12 mouse cellular contexts compared by ENCODE assay signal in the genomic region with DNA sequence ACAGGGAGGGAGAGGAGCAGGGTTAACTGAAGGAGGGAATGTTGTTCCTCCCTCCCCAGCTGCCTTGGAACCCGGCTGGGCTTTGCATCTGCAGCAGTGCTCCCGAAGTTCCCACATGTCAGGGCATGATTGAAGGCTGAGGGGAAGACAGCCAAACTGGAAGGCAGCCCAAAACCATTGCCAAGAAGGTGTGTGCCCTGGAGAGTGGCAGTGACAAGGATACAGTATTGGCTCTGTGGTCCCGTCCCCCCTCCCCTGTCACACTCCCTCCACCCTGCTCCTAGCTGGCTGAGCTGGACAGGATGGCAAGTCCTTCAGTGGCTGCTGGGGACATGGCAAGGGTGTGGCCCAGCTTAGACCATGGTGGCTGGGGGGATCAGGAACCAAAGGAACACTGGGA.
DNase-seq lines count a peak whose midpoint lies in the region; ATAC-seq and TF ChIP-seq lines count a peak whose summit lies in the region.
"Had no signal": no experiment of that assay in that cellular context is flagged by ENCODE, and none has a peak within 500 bp of the region (broad histone marks: within the 10 kb centered on the region; RNA-seq: fewer than 3 reads in every experiment).

No protein-coding gene starts in this region.

- H3K9me3 ChIP-seq in kidney, embryonic 16.5 days (ENCODE audit: low read length): no peaks in the 10 kb centered on the region
- no peaks in the 10 kb centered on the region for H3K9me3 ChIP-seq in MEL (replicated peaks; ENCODE audit: insufficient read depth, low read length)

- H3K27me3 ChIP-seq in kidney, adult 2 months (replicated peaks; ENCODE audit: control insufficient read depth, insufficient read depth, low read length): no peaks in the 10 kb centered on the region
- H3K27me3 ChIP-seq in kidney, embryonic 16.5 days (ENCODE audit: insufficient read depth, low read length): no peaks in the 10 kb centered on the region; the same call in 1 of the 2 replicates
- H3K27me3 ChIP-seq in MEL (ENCODE audit: control insufficient read depth in 1 of 2, insufficient read depth in 2 of 2, low read length in 2 of 2): peaks cover 0 to 2% of the 10 kb centered on the region in 2 experiments; a peak in 1 of 4 replicates

- H3K27ac ChIP-seq in kidney, adult 2 months (ENCODE audit: insufficient read depth, low read depth, low read length): no peak overlapping the region
- H3K27ac ChIP-seq in kidney, embryonic 16.5 days (ENCODE audit: low read length): no peak overlapping the region
- H3K27ac ChIP-seq in MEL (ENCODE audit: control insufficient read depth, low read depth, low read length): no peak overlapping the region

- WGBS in kidney, adult 2 months: 14% methylated on average over 3 of the region's 3 CpGs
- 43% methylated on average over 3 of the region's 3 CpGs for WGBS in kidney, embryonic 16.5 days

- no peak overlapping the region for H3K4me3 ChIP-seq in kidney, adult 2 months (ENCODE audit: insufficient read depth, low read depth, low read length)
- H3K4me3 ChIP-seq in kidney, embryonic 16.5 days (ENCODE audit: low read length): no peak overlapping the region
- H3K4me3 ChIP-seq in MEL (ENCODE audit: control insufficient read depth in 1 of 2, insufficient read depth in 1 of 2, low read depth in 2 of 2, low read length in 2 of 2): no peak overlapping the region

- TF ChIP-seq EP300 in MEL (IDR thresholded peaks at IDR 0.05; ENCODE audit: low read depth in 1 of 2, low read length in 2 of 2): no peak

- no peak for ATAC-seq in kidney, embryonic 16.5 days (ENCODE audit: low FRiP score, low TSS enrichment)

- intact Hi-C loops in left cerebral cortex, postnatal 14 days (cut with DNase I): no loop called here

- TF ChIP-seq CTCF in kidney, adult 2 months (conservative IDR thresholded peaks at IDR 0.05; ENCODE audit: insufficient read depth, insufficient read length, low read depth, low read length): no peak
- no peak for TF ChIP-seq CTCF in MEL (IDR thresholded peaks at IDR 0.05 in 2 of 3, conservative IDR thresholded peaks at IDR 0.05 in 1 of 3; ENCODE audit: control insufficient read depth in 1 of 3, insufficient read depth in 1 of 3, low read depth in 2 of 3, low read length in 3 of 3, poor library complexity in 1 of 3, severe bottlenecking in 1 of 3)

- H3K4me1 ChIP-seq in kidney, adult 2 months (ENCODE audit: control insufficient read depth, insufficient read depth, low read length): no peaks in the 10 kb centered on the region
- H3K4me1 ChIP-seq in kidney, embryonic 16.5 days (ENCODE audit: insufficient read depth, low read length): no peaks in the 10 kb centered on the region
- H3K4me1 ChIP-seq in MEL (ENCODE audit: control insufficient read depth in 1 of 2, insufficient read depth in 2 of 2, low read length in 2 of 2): peaks cover 0 to 9% of the 10 kb centered on the region in 2 experiments; a peak in 3 of 4 replicates

- no peak overlapping the region for H3K9ac ChIP-seq in kidney, embryonic 16.5 days (replicated peaks; ENCODE audit: low read length)
- H3K9ac ChIP-seq in MEL (ENCODE audit: control insufficient read depth, low read depth, low read length, poor library complexity, severe bottlenecking): no peak overlapping the region

- no peaks in the 10 kb centered on the region for H3K79me2 ChIP-seq in MEL (ENCODE audit: control insufficient read depth, insufficient read depth, low read length, poor library complexity)

- peak; percentile 16 to 41 for DNase-seq in cerebellum, postnatal 14 days
- DNase-seq in cerebellum, adult 9-10 months: no peak
- DNase-seq in kidney, adult 2 months: peak; percentile 32
- peak; percentile 10 for DNase-seq in MEL (ENCODE audit: low read depth, low spot score)
- DNase-seq in gonadal fat pad, adult 2 months (ENCODE audit: low read depth): peak; percentile 74
- DNase-seq in layer of hippocampus, postnatal 10 days (ENCODE audit: low spot score in 2 of 2): no peak
- no peak for DNase-seq in left cerebral cortex, postnatal 14 days (ENCODE audit: low spot score in 2 of 2)
- DNase-seq: cerebellum, adult 11 months; lung, adult 2 months; right cerebral cortex, postnatal 25 days; thymus, adult 2 months had no signal

- H3K4me2 ChIP-seq in kidney, embryonic 16.5 days (replicated peaks; ENCODE audit: low read depth, low read length): no peak overlapping the region

- TF ChIP-seq RAD21 in MEL (IDR thresholded peaks at IDR 0.05; ENCODE audit: low read depth, low read length): no peak

- TF ChIP-seq POLR2A in kidney, adult 2 months (IDR thresholded peaks at IDR 0.05; ENCODE audit: low read depth, low read length): no peak
- TF ChIP-seq POLR2A in MEL (IDR thresholded peaks at IDR 0.05; ENCODE audit: control insufficient read depth in 1 of 2, insufficient read depth in 1 of 2, low read depth in 1 of 2, low read length in 2 of 2, poor library complexity in 1 of 2): no peak

- H3K36me3 ChIP-seq in kidney, adult 2 months (ENCODE audit: control insufficient read depth, insufficient read depth, low read length): no peaks in the 10 kb centered on the region
- H3K36me3 ChIP-seq in kidney, embryonic 16.5 days (ENCODE audit: insufficient read depth, low read length): no peaks in the 10 kb centered on the region
- no peaks in the 10 kb centered on the region; a peak in 2 of 4 replicates for H3K36me3 ChIP-seq in MEL (ENCODE audit: control insufficient read depth in 1 of 2, insufficient read depth in 2 of 2, low read length in 2 of 2)

TF ChIP-seq in MEL, 35 proteins besides CTCF, POLR2A, EP300 and RAD21:
- TF ChIP-seq MYC (IDR thresholded peaks at IDR 0.05; ENCODE audit: low read depth, low read length) (no peak), TCF12 (IDR thresholded peaks at IDR 0.05; ENCODE audit: low read depth, low read length) (0 out of 2 replicates have a peak, but pooled peaks have one; percentile 3)
TF ChIP-seq in MEL: peak in this region for 1.

Comparison
In these comparisons a context has a peak if more than half of its experiments do, and no peak if none do; other contexts are left out.
1. DNase-seq: peak in cerebellum, postnatal 14 days (2 of 2), kidney, adult 2 months (single experiment), MEL (single experiment) and gonadal fat pad, adult 2 months (single experiment); none in cerebellum, adult 9-10 months (single experiment), layer of hippocampus, postnatal 10 days (0 of 2) and left cerebral cortex, postnatal 14 days (0 of 2).